Mouse (Mus musculus) T-helper 17 cell (primary cell): ENCODE results near the gene F11.

ENCODE experiments used
- in situ Hi-C, 2 experiments: fragments of 300-600 bp; cut with MboI, MseI; formaldehyde crosslinking; loops; 1 replicate in 1 of 2; 2 replicates in 1 of 2; pipeline ENCODE4 v1.15.1; 2025; ENCODE audit warnings: high pct_unique_total_duplicates in 2 of 2

The F11 gene

GRCm38 (mm10) chr8:45261920-45262319 lies at the start of gene F11:
TSS of gene F11 (minus strand) at chr8:45262031.
- in situ Hi-C loops, result no loop called here

GRCm38 (mm10) chr8:45310967-45311366 lies 49.1 kb upstream of the F11 start:
- in situ Hi-C loops, result no loop called here

- in situ Hi-C loops, result no loop called here
These were observed 46.5 kb upstream of the F11 start, which contains the start of gene Gm45753 for GRCm38 (mm10) chr8:45308366-45308765. TSS of gene Gm45753 (minus strand) at chr8:45308466.

DNA sequence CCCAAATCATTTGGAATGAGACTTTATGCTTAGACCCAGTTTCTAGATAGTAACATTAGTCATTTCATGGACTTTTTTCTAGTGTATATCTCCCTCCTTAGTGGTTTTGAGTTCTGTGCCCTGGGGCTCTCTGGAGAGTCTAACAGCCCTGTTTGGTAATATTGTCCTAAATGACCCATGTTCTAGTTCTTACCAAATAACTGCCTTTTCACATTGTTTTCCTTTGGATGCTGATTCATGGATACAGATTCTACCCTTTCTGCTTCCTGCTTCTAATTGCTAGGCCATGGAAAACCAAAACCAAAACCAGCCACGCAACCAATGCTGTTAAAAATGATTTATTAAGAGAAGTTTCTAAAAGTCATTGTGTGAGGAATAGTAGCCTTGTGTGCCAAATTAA lies 43.6 kb upstream of the F11 start:
- in situ Hi-C loops, result no loop called here

DNA sequence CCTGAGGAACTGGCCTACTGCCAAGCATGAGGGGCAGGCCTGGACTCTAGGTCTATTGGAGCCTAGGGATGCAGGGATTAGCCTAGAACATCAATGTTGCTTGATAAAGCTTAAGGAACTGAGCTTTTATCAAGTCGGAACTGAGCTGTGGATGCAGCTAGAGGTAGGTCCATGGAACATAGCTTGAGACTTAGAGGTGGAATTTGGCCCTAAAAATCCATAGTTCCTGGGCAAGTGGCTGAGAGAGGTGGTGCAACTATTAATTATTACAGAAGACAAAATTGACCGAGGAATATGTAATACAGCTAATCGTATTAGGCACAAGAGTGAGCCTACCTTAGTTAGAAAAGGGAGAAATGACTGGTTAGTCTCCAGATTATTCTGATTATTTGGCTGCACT lies 42.5 kb upstream of the F11 start:
- in situ Hi-C loops, result no loop called here

DNA sequence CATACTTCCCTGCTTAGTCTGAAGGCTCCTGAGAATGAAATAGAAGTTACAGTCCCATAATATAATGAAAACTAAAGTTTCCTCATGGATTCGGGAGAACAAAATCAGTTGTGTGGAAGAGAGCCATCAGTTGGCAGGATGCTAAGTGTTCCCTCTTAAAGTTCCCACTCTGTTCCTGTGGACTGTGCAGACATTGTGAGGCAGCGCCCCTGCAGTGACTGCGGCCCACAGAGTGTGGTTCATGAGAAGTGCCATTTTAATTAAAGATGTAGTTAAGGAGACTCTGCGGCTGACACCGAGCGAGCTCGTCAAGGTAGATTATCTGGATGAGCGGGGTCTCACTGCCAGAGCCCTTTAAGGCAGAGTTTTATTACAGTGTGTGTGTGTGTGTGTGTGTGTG lies 40.6 kb upstream of the F11 start:
- in situ Hi-C loops, result no loop called here

GRCm38 (mm10) chr8:45295276-45295675 lies 33.4 kb upstream of the F11 start:
- in situ Hi-C loops, result loop anchor here in 1 of 2 experiments (5.0 kb wide), 1 partner anchor 97 kb away; no protein-coding TSS in a partner anchor

DNA sequence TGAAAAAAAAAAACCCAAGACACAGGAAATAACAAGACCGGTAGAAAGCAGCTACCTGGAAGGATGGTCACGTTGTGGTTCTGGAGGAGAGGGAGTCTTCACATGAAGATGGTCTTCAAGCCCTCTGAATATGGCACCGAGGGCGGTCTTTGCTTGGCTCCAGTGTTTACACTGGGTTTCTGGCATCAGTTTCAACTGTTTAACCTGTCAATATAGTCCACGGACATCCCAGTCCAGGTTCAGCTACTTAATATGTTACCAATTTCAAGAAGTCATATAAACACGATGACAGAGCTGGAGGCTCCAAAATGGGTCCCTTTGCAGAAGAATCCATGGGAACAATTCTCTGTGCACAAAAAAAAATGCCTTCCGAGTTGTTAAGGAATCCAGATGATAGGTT lies 32.9 kb upstream of the F11 start, which contains the start of gene Klkb1:
TSS of gene Klkb1 (minus strand) at position 173 of the 400 bp plus-strand sequence.
- in situ Hi-C loops, result loop anchor here in 1 of 2 experiments (5.0 kb wide), 1 partner anchor 98 kb away; no protein-coding TSS in a partner anchor

GRCm38 (mm10) chr8:45291790-45292189 lies 30.0 kb upstream of the F11 start:
- in situ Hi-C loops, result no loop called here

DNA sequence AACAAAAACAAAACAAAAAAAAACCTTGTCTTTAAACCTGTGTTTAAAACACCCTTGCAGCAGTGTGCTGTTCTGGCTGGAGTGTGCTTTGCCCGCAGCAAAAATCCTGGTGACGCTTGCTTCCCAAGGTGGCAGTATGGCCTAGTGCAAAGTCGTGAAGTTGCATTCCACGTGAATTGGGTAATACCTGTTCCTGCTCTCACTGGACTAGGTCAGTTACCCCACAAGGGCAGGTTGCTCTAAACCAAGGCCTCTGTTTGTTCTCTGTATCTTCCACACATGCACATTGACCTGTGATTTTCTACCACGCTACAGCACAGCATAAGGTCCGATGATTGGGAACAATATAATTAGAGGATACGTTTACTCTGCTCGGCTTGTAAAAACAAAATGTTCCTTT lies 19.8 kb upstream of the F11 start:
- in situ Hi-C loops, result no loop called here

- in situ Hi-C loops, result no loop called here
These were observed 15.6 kb upstream of the F11 start for GRCm38 (mm10) chr8:45277453-45277852.

DNA sequence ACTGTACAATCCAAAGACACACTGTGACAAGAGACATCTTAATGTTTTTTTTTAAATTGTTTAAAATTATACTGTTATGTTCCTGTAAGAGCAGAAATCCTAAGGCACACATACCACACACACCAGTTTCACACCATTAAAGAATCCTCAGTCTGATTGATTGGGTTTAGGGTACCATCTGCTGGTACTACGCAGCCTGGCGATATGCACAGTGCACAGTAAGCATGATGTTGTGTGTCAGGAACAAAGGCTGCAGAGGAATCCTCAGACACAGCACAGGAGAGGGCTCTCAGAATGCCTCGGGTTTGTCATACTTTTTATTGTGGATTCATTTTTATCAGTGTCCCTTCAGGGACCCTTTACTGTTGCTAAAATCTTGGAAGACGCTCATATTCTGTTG lies 12.5 kb upstream of the F11 start:
- in situ Hi-C loops, result no loop called here

- in situ Hi-C loops, result no loop called here
These were observed 7.2 kb upstream of the F11 start for GRCm38 (mm10) chr8:45269056-45269455.

DNA sequence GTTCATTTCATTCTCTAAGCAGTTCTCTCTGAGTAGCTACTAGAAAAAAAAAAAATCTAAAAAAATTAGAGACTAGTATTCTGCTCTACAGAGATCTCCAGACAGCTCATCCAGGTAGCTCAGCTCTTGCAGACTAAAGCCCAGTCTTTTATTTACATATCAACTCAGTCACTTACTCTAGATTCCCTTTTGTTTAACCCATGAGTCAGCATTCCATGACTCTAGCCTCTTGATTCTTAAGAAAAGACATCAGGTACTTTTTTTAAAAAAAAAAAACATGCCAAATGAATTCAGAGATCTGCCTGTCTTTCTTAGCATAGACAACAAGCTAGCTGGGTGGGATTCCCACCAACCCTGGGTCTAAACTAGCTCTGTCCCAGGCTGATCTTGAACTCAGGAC lies 6.7 kb upstream of the F11 start:
- in situ Hi-C loops, result no loop called here

DNA sequence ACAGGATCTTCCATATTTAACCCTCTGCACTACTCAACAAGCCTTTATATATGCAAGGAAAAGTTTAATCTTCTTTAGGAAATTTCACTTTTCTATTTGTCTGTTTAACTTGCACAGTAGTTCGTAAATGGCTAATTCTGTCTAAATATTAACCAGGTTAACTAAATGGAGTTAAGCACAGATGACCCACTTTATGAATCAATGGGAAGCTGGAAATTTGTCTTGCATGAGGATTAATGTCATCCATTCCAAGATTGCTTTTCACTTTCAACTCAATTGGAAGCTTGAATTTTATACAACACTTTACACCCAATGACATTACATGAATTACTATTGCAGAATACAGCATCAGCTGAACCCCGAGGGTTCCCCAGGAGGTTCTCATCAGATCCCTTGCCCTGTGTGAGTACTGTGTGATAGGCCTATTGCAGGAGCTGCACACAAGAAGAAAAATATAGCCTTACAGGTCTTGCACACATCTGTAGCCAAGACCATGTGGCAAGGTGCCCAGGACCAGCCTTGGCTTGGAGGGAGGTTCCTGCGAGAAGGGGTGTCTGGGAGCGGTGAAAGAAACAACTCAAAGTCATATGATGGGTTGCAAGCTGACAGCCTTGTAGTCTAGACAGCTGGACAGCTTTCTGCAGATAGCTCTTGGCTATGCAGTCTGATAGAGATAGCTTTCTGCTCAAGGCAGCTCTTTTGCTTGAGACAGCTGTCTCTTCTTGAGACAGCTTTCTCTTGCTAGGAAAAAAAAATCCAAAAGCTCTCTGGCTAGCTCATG lies 6.0 kb upstream of the F11 start:
- in situ Hi-C loops, result no loop called here

DNA sequence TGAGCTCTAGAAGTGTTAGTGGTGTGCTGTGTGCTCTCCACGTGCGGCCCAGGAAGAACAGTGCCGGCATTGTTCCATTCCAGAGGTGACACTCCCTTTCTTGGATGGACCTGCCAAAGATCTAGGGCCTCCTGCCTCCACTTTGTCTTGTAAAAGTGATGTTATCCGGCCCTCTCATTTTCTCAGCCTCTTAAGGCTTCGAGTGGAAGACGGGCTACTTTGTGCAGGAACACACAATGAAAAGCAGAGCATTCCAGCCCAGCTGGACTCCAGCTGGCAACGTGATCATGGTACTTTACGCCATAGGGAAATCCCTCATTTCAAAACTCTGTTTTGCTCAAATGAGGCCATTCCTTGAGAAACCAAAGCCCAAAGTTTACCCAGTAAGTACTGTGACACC lies 5.2 kb upstream of the F11 start:
- in situ Hi-C loops, result no loop called here

GRCm38 (mm10) chr8:45264918-45265317 lies 3.1 kb upstream of the F11 start:
- in situ Hi-C loops, result no loop called here

- in situ Hi-C loops, result no loop called here
These were observed 1.0 kb upstream of the F11 start for GRCm38 (mm10) chr8:45262851-45263250.

DNA sequence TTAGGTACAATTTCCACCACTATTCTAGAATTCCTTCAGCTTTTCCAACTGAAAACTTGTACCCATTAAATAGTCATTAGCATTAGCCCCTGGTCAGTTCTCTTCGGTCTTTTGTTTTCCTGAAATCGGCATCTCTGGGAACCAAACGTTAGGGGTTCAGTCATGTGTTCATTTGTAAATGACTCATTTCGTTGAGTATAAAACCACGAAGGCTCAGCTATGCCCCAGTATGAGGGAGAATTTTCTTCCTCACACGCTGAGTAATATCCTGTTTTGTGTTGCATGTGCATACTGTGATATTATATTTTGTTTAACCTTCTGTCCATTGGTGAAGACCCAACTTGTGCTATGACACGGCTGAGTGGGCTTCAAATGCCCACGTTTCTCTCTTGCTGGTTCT lies 3.4 kb downstream of the F11 start:
- in situ Hi-C loops, result no loop called here

DNA sequence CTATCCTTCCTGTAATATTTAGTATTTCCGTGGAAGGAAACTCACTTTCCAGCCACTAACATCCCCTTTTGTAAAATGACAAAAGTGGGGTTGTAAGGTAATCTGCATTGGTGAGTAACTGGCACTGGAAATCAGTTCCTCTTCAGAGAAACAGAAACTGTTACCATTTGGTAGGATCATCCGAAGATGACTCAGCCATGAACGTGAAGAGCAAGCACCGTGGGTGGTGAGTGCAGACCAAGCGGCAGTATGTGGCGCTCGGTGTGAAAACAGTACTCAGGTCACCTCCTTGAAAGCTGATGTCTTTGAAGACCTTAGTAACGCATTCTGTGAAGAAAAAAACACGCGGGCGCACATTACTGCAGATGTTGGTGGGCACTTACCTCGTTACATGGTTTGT lies 6.8 kb downstream of the F11 start:
- in situ Hi-C loops, result no loop called here

GRCm38 (mm10) chr8:45254194-45254842 lies 7.5 kb downstream of the F11 start:
- in situ Hi-C loops, result no loop called here

DNA sequence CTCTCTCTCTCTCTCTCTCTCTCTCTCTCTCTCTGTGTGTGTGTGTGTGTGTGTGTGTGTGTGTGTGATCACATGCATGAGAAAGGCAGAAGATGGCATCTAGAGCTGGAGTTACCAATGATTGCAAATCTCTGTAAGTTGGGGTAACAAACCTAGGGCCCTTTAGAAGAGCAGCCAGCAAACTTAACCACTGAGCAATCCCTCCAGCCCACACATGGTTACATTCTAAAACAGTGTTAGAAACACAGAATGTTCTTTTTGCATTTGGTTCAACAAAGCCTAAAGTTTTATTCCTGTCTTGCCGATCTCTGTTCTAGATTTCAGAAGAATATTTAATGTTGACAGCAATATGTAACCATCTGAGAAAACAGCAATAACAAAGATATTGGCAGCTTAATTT lies 8.2 kb downstream of the F11 start:
- in situ Hi-C loops, result no loop called here

- in situ Hi-C loops, result no loop called here
These were observed 8.7 kb downstream of the F11 start for GRCm38 (mm10) chr8:45253111-45253510.
